Mouse (Mus musculus) left cerebral cortex, adult 18-20 months (tissue): ENCODE measurements at regions not wholly inside any gene's neighbourhood (a gene's known extent, or its start where the extent isn't known, plus 50 kb on each side); places are given as distances from the start of the nearest gene placed in this dataset.

Source experiments
- DNase-seq, 2 experiments: peaks; one replicate each; pipeline ENCODE4 v3.0.0; 2021 to 2022; ENCODE audit warnings: low spot score in 2 of 2, mixed read lengths in 1 of 2

- DNase-seq = peak in 1 of 2 experiments; percentile 9
These were observed 162.2 kb upstream of the Eif4g2 start for GRCm38 (mm10) chr7:111245067-111245466.

- no peak for DNase-seq
These were observed 161.0 kb upstream of the Eif4g2 start for GRCm38 (mm10) chr7:111243831-111244230.

- no peak for DNase-seq
These were observed 159.8 kb upstream of the Eif4g2 start for GRCm38 (mm10) chr7:111242646-111243045.

- DNase-seq = peak; percentile 13 to 45
These were observed 158.7 kb upstream of the Eif4g2 start for GRCm38 (mm10) chr7:111241538-111241937.

GRCm38 (mm10) chr7:111240234-111240826 is 157.5 kb upstream of the Eif4g2 start:
- DNase-seq = no peak

GRCm38 (mm10) chr7:111237819-111238218 is 155.0 kb upstream of the Eif4g2 start:
- no peak for DNase-seq

GRCm38 (mm10) chr7:111230630-111231029 is 147.8 kb upstream of the Eif4g2 start:
- DNase-seq = peak; percentile 8 to 24

GRCm38 (mm10) chr7:111227082-111227481 is 144.3 kb upstream of the Eif4g2 start:
- no peak for DNase-seq

GRCm38 (mm10) chr7:111226026-111226656 is 143.3 kb upstream of the Eif4g2 start:
- DNase-seq = no peak

- DNase-seq = no peak
These were observed 132.8 kb upstream of the Eif4g2 start for GRCm38 (mm10) chr7:111215586-111215985.

- no peak for DNase-seq
These were observed 131.5 kb upstream of the Eif4g2 start for GRCm38 (mm10) chr7:111214226-111214906.

GRCm38 (mm10) chr7:111212188-111212587 is 129.4 kb upstream of the Eif4g2 start:
- no peak for DNase-seq

GRCm38 (mm10) chr7:111211641-111212040 is 128.8 kb upstream of the Eif4g2 start:
- no peak for DNase-seq

- DNase-seq = no peak
These were observed 127.5 kb upstream of the Eif4g2 start for GRCm38 (mm10) chr7:111210282-111210681.

- DNase-seq = no peak
These were observed 123.0 kb upstream of the Eif4g2 start for GRCm38 (mm10) chr7:111205876-111206275.

- DNase-seq = no peak
These were observed 116.0 kb upstream of the Eif4g2 start for GRCm38 (mm10) chr7:111198608-111199355.

- no peak for DNase-seq
These were observed 108.8 kb upstream of the Eif4g2 start for GRCm38 (mm10) chr7:111191674-111192073.

GRCm38 (mm10) chr7:111191216-111191615 is 108.4 kb upstream of the Eif4g2 start:
- DNase-seq = no peak

- DNase-seq = no peak
These were observed 106.9 kb upstream of the Eif4g2 start for GRCm38 (mm10) chr7:111189731-111190130.

GRCm38 (mm10) chr7:111185954-111186353 is 103.1 kb upstream of the Eif4g2 start:
- no peak for DNase-seq

GRCm38 (mm10) chr7:111183512-111183911 is 100.7 kb upstream of the Eif4g2 start:
- DNase-seq = no peak

GRCm38 (mm10) chr7:111182319-111182718 is 99.5 kb upstream of the Eif4g2 start:
- peak; percentile 70 to 74 for DNase-seq
